Mouse (Mus musculus): ENCODE measurements at regions not wholly inside any gene's neighbourhood (a gene's known extent, or its start where the extent isn't known, plus 50 kb on each side); places are given as distances from the start of the nearest gene placed in this dataset.

DNA sequence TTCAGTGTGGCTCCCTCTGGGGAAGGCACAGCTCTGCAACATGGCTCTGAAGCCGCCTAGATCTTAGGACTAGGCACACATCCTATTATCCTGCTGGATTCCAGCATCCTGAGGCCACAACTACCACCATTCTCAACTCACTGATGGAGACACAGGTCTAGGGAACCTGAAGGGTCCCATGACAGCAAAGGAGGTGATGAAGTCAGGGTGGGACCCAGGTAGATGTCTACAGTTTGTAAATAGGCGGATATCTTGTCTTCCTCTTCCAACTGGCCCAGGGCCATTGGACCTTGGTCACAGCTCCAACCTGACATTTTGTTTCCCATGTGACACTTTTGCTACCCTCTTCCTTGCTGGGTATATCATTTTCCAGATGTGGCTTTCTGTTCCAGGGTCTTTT lies 106.4 kb downstream of the Vapb start:
- no peak for DNase-seq (ENCODE audit: low read depth, low spot score)

GRCm38 (mm10) chr2:173844524-173844923 lies 107.2 kb downstream of the Vapb start:
- DNase-seq (ENCODE audit: low read depth, low spot score): no peak

DNA sequence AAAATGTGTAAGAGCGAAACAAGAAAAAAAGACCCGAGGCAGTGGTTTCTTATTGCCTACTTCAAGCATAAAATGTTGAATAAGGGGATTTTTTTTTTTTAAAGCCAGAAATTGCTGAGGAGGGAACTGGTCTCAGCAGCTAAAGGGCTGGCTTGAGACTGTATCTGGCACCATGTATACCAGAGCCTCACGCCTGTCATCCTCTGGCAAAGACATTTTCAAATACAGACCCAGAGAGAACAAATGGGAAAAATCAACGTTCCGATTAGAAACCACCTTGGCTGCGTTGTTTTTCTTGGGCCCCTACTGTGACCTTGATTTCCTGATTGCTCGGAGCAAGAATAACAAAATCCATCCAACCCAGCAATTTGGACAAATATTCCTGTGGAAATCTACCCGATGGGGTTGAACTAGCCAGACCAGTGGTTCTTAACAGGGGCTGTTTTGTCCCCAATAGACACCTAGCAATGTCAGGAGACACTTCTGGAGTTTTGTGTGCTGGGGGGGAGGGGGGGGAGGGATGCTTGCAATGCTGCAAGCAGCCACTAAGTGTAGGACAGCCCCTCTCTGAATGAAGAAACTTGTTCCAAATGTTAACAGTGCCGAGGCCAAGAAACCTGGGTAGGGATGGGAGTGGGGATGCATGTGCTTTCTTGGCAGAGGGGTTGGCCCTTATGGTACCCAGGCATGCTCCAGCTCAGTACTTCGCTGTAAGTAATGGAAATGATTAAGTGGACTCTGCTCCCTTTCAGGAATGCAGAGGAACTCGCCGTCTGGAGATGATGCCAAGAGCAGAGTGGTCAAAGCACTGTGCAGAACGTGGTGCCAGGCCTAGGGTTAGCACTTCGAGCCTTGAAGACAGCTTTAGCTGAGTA lies 108.1 kb downstream of the Vapb start:
- DNase-seq (ENCODE audit: low read depth, low spot score): no peak

DNA sequence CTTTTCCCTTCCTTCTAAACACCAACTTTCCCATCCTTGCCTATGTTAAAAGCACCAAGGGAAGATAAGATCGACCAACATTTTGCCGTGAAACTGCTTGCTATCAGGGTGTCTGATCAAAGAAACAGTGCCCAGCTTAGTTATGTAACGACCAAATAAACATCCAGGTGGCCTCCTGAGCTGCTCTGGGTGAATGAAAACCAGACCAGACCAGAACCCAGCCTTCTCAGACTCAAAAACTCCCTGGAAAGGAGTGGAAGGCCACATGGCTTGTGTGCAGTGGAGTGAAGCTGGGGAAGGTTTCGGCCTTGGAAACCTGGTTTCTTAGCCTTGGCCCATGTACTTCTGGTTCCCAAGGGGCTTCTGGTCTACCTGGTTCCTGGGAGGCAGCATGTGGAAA lies 113.7 kb downstream of the Vapb start:
- DNase-seq (ENCODE audit: low read depth, low spot score): no peak

GRCm38 (mm10) chr2:173854172-173854723 lies 116.9 kb downstream of the Vapb start:
- no peak for DNase-seq (ENCODE audit: low read depth, low spot score)

GRCm38 (mm10) chr2:173854846-173855245 lies 117.5 kb downstream of the Vapb start:
- DNase-seq (ENCODE audit: low read depth, low spot score): peak; percentile 73

DNA sequence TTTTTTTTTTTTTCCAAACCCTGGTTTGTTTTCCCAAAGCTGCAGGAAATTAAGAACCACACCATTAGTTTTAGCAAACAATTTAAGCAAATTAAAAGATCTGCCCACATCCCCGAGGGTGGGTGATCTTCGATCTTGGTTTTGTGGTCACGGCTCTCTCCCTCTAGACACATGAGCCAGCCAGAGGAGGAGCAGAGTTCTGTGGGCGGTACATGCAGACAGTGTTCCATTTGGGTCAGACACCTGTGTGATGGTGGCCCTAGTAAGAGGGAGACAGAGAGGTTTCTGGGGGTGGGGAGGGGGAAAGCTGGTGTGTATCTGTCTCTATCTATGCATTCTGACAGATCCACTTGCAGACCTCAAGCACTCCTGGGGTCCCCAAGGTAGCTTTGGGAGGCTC lies 118.0 kb downstream of the Vapb start:
- DNase-seq (ENCODE audit: low read depth, low spot score): peak; percentile 59

DNA sequence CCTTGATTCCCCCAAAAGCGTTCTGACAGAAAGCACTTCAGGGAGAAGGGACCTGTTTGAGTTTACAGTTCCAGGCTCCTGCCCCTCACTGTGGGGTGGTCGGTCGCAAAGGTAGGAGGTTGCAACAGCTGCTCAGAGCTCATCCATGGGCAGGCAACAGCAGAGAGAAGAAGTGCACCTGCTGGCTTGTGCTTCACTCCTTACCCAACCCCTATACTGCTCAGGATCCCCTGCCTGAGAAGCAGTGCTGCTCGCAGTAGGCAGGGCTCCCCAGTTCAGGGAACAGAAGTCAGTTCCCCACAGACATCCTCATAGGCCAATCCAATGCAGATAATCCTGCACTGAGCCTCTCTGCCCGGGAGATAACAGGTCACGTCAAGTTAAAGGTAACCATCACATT lies 119.7 kb downstream of the Vapb start:
- DNase-seq (ENCODE audit: low read depth, low spot score): no peak

- no peak for DNase-seq (ENCODE audit: low read depth, low spot score)
Measured at GRCm38 (mm10) chr2:173873048-173873447, 135.7 kb downstream of the Vapb start.
